Mouse (Mus musculus) MEL (cell line): ENCODE measurements around the gene Cand2. TPM values are rescaled to one million over a fixed set of nuclear protein-coding genes. Genes with fewer than 3 reads are reported as not detected.
A peak's percentile ranks its signal among the peaks of the same experiment; 100 is the strongest.

Experiments
- DNase-seq: peaks from one replicate; pipeline ENCODE4 v3.0.0; 2011; ENCODE audit warnings: low read depth, low spot score
- H3K27ac ChIP-seq: 2 replicates; pipeline ENCODE4 v1.5.1; 2012; ENCODE audit warnings: low read depth, mild to moderate bottlenecking, control low read depth, low read length, moderate library complexity; ENCODE audit not compliant: control insufficient read depth
- H3K27me3 ChIP-seq, 2 experiments: fragments of 150-350 bp in 1 of 2; sonication (generic) in 1 of 2; 2 replicates each; pipeline ENCODE4 v1.6.1; 2012; ENCODE audit warnings: low read length in 2 of 2, mild to moderate bottlenecking in 2 of 2, improper control_type of control experiment in 1 of 2, moderate library complexity in 1 of 2; ENCODE audit not compliant: insufficient read depth in 2 of 2, control insufficient read depth in 1 of 2
- H3K36me3 ChIP-seq, 2 experiments: 2 replicates each; pipeline ENCODE4 v1.6.1; 2012 to 2014; ENCODE audit warnings: low read length in 2 of 2, improper control_type of control experiment in 1 of 2, inconsistent platforms in 1 of 2, mild to moderate bottlenecking in 1 of 2; ENCODE audit not compliant: insufficient read depth in 2 of 2, control insufficient read depth in 1 of 2
- H3K4me1 ChIP-seq, 2 experiments: fragments of 150-350 bp in 1 of 2; sonication (generic) in 1 of 2; 2 replicates each; pipeline ENCODE4 v1.6.1; 2012; ENCODE audit warnings: low read length in 2 of 2, improper control_type of control experiment in 1 of 2, mild to moderate bottlenecking in 1 of 2; ENCODE audit not compliant: insufficient read depth in 2 of 2, control insufficient read depth in 1 of 2
- H3K4me3 ChIP-seq, 2 experiments: fragments of 150-350 bp in 1 of 2; sonication (generic) in 1 of 2; 2 replicates each; pipeline ENCODE4 v1.5.1; 2012; ENCODE audit warnings: low read depth in 2 of 2, low read length in 2 of 2, mild to moderate bottlenecking in 2 of 2, moderate library complexity in 2 of 2, control low read depth in 1 of 2, improper control_type of control experiment in 1 of 2; ENCODE audit not compliant: control insufficient read depth in 1 of 2, insufficient read depth in 1 of 2
- H3K79me2 ChIP-seq: 2 replicates; pipeline ENCODE4 v1.6.1; 2012; ENCODE audit warnings: mild to moderate bottlenecking, low read length, moderate library complexity; ENCODE audit not compliant: control insufficient read depth, poor library complexity, insufficient read depth
- H3K9ac ChIP-seq: 2 replicates; pipeline ENCODE4 v1.6.1; 2012; ENCODE audit warnings: low read depth, mild to moderate bottlenecking, control low read depth, low read length, moderate library complexity; ENCODE audit not compliant: control insufficient read depth, poor library complexity, severe bottlenecking
- H3K9me3 ChIP-seq: fragments of 150-350 bp; sonication (generic); replicated peaks from 2 replicates; pipeline ENCODE4 v1.6.1; 2012; ENCODE audit warnings: mild to moderate bottlenecking, low read length, improper control_type of control experiment, moderate library complexity; ENCODE audit not compliant: insufficient read depth
- BHLHE40 ChIP-seq: IDR thresholded peaks from 2 replicates; pipeline ENCODE4 v1.6.1; 2012; ENCODE audit warnings: low read depth, mild to moderate bottlenecking, inconsistent platforms, low read length, improper control_type of control experiment, borderline replicate concordance
- CHD1 ChIP-seq: IDR thresholded peaks from 2 replicates; pipeline ENCODE4 v1.6.1; 2012; ENCODE audit warnings: low read depth, mild to moderate bottlenecking, inconsistent platforms, low read length, improper control_type of control experiment
- CTCF ChIP-seq, 3 experiments: IDR thresholded peaks in 2 of 3; conservative IDR thresholded peaks in 1 of 3; 2 replicates each; pipeline ENCODE4 v1.5.1; 2011 to 2012; ENCODE audit warnings: low read length in 3 of 3, low read depth in 2 of 3, mild to moderate bottlenecking in 2 of 3, improper control_type of control experiment in 1 of 3, inconsistent platforms in 1 of 3, mixed read lengths in 1 of 3, moderate library complexity in 1 of 3; ENCODE audit not compliant: control insufficient read depth in 1 of 3, insufficient read depth in 1 of 3, poor library complexity in 1 of 3, severe bottlenecking in 1 of 3
- E2F4 ChIP-seq: IDR thresholded peaks from 2 replicates; pipeline ENCODE4 v1.6.1; 2011; ENCODE audit warnings: low read depth, low read length, improper control_type of control experiment, borderline replicate concordance
- ELF1 ChIP-seq: IDR thresholded peaks from 2 replicates; pipeline ENCODE4 v1.6.1; 2014; ENCODE audit warnings: low read depth, mild to moderate bottlenecking, inconsistent platforms, low read length, improper control_type of control experiment, moderate library complexity
- GABPA ChIP-seq: IDR thresholded peaks from 2 replicates; pipeline ENCODE4 v1.6.1; 2012; ENCODE audit warnings: low read depth, mild to moderate bottlenecking, inconsistent platforms, low read length, improper control_type of control experiment, moderate library complexity
- GATA1 ChIP-seq: IDR thresholded peaks from 2 replicates; pipeline ENCODE4 v1.6.1; 2011; ENCODE audit warnings: low read depth, low read length, improper control_type of control experiment
- HCFC1 ChIP-seq: IDR thresholded peaks from 2 replicates; pipeline ENCODE4 v1.6.1; 2012; ENCODE audit warnings: low read depth, mild to moderate bottlenecking, inconsistent platforms, low read length, improper control_type of control experiment, moderate library complexity
- JUND ChIP-seq: IDR thresholded peaks from 2 replicates; pipeline ENCODE4 v1.6.1; 2011; ENCODE audit warnings: low read depth, mild to moderate bottlenecking, improper control_type of control experiment, low read length
- MAFK ChIP-seq: IDR thresholded peaks from 2 replicates; pipeline ENCODE4 v1.6.1; 2011; ENCODE audit warnings: low read depth, mild to moderate bottlenecking, low read length, improper control_type of control experiment, borderline replicate concordance
- MYB ChIP-seq: IDR thresholded peaks from 2 replicates; pipeline ENCODE4 v1.6.1; 2011; ENCODE audit warnings: mild to moderate bottlenecking, low read depth, low read length, improper control_type of control experiment
- MYC ChIP-seq: IDR thresholded peaks from 2 replicates; pipeline ENCODE4 v1.6.1; 2011; ENCODE audit warnings: low read depth, mild to moderate bottlenecking, low read length, improper control_type of control experiment, moderate library complexity
- NELFE ChIP-seq: IDR thresholded peaks from 2 replicates; pipeline ENCODE4 v1.6.1; 2011; ENCODE audit warnings: low read depth, low read length, improper control_type of control experiment
- POLR2A ChIP-seq, 2 experiments: IDR thresholded peaks; 2 replicates each; pipeline ENCODE4 v1.6.1; 2011 to 2012; ENCODE audit warnings: low read length in 2 of 2, mild to moderate bottlenecking in 2 of 2, control low read depth in 1 of 2, improper control_type of control experiment in 1 of 2, low read depth in 1 of 2, moderate library complexity in 1 of 2; ENCODE audit not compliant: control insufficient read depth in 1 of 2, insufficient read depth in 1 of 2, poor library complexity in 1 of 2
- POLR2AphosphoS5 ChIP-seq: IDR thresholded peaks from 2 replicates; pipeline ENCODE4 v1.6.1; 2012; ENCODE audit warnings: low read depth, borderline replicate concordance, mild to moderate bottlenecking, inconsistent platforms, low read length, moderate library complexity, mixed read lengths
- RAD21 ChIP-seq: IDR thresholded peaks from 2 replicates; pipeline ENCODE4 v1.6.1; 2011; ENCODE audit warnings: mild to moderate bottlenecking, low read depth, low read length, improper control_type of control experiment
- SIN3A ChIP-seq: IDR thresholded peaks from 2 replicates; pipeline ENCODE4 v1.6.1; 2012; ENCODE audit warnings: low read length, improper control_type of control experiment, inconsistent platforms
- SMC3 ChIP-seq: IDR thresholded peaks from 2 replicates; pipeline ENCODE4 v1.6.1; 2011; ENCODE audit warnings: low read depth, low read length, improper control_type of control experiment
- TCF12 ChIP-seq: IDR thresholded peaks from 2 replicates; pipeline ENCODE4 v1.6.1; 2014; ENCODE audit warnings: low read depth, mild to moderate bottlenecking, inconsistent platforms, low read length, improper control_type of control experiment, moderate library complexity
- USF1 ChIP-seq: IDR thresholded peaks from 2 replicates; pipeline ENCODE4 v1.6.1; 2014; ENCODE audit warnings: low read depth, mild to moderate bottlenecking, inconsistent platforms, low read length, improper control_type of control experiment, moderate library complexity
- ZC3H11A ChIP-seq: IDR thresholded peaks from 2 replicates; pipeline ENCODE4 v1.6.1; 2012; ENCODE audit warnings: low read depth, mild to moderate bottlenecking, inconsistent platforms, low read length, improper control_type of control experiment
- ZKSCAN1 ChIP-seq: IDR thresholded peaks from 2 replicates; pipeline ENCODE4 v1.6.1; 2012; ENCODE audit warnings: low read depth, mild to moderate bottlenecking, inconsistent platforms, low read length, improper control_type of control experiment, moderate library complexity
- polyA plus RNA-seq, 2 experiments: library from polyadenylated mRNA; stranded (reverse) in 1 of 2; unstranded in 1 of 2; fragments of >175 nt in 1 of 2; fragments of >200 nt in 1 of 2; gene quantifications; 2 replicates each; pipeline versions ENCODE4 v1.2.1 to v1.2.4; 2012; ENCODE audit warnings: low replicate concordance in 2 of 2, low read depth in 1 of 2; ENCODE audit not compliant: insufficient read length in 2 of 2, insufficient read depth in 1 of 2, missing spikeins in 1 of 2
- total RNA-seq: library from RNA; depleted of rRNA; stranded (reverse); fragments of 300-350 nt; gene quantifications from 2 replicates; pipeline ENCODE4 v1.2.3, GENCODE M21; 2012

Cand2 gene
- total and polyA plus RNA-seq, 3 experiments = 1.8 to 6.6 TPM; not detected in 1

DNA sequence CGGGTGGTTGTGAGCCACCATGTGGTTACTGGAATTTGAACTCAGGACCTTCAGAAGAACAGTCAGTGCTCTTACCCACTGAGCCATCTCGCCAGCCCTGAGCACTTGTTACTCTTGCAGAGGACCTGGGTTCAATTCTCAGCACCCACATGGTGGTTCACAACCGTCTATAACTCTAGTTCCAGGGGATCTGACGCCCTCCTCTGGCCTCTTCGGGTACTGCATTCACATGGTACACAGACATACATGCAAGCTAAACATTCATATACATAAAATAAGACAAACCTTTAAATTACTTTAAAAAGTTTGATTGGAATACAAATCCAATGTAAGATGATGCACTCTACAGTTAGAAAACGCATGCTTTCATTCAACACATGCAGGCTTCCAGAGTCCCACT is 2.1 kb upstream of the Cand2 start:
- Histone ChIP-seq H3K27ac (no peak overlapping the region), H3K36me3 (peaks cover 0 to 23% of the 10 kb centered on the region in 2 experiments; a peak in 2 of 4 replicates), H3K9me3 (no peaks in the 10 kb centered on the region), H3K27me3 (no peaks in the 10 kb centered on the region), H3K9ac (no peak overlapping the region)
- no peak for TF ChIP-seq MAFK
- TF ChIP-seq MYB = no peak
- no peak for TF ChIP-seq NELFE
- peak; percentile 31 for TF ChIP-seq SMC3
- TF ChIP-seq POLR2AphosphoS5 = no peak
- TF ChIP-seq GATA1 = no peak
- peak; percentile 23 to 37 (median 28); a peak in 5 of 6 replicates for TF ChIP-seq CTCF (IDR thresholded peaks at IDR 0.05 in 2 of 3, conservative IDR thresholded peaks at IDR 0.05 in 1 of 3; ENCODE audit: control insufficient read depth in 1 of 3, insufficient read depth in 1 of 3, low read depth in 2 of 3, low read length in 3 of 3, poor library complexity in 1 of 3, severe bottlenecking in 1 of 3)
- TF ChIP-seq MYC = no peak
- no peak for TF ChIP-seq E2F4
- TF ChIP-seq HCFC1 = no peak
- no peak for TF ChIP-seq BHLHE40
- no peak for TF ChIP-seq ZC3H11A
- TF ChIP-seq CHD1 = no peak
- no peak for TF ChIP-seq SIN3A
- no peak for TF ChIP-seq GABPA
- no peak for TF ChIP-seq RAD21
- TF ChIP-seq, all 39 proteins: peak for 2
- Histone ChIP-seq H3K4me3 (no peak overlapping the region), H3K79me2 (0 out of 2 replicates have a peak, but pooled peaks cover 2% of the 10 kb centered on the region), H3K4me1 (peaks cover 14 to 25% of the 10 kb centered on the region in 2 experiments)
- DNase-seq = no peak

DNA sequence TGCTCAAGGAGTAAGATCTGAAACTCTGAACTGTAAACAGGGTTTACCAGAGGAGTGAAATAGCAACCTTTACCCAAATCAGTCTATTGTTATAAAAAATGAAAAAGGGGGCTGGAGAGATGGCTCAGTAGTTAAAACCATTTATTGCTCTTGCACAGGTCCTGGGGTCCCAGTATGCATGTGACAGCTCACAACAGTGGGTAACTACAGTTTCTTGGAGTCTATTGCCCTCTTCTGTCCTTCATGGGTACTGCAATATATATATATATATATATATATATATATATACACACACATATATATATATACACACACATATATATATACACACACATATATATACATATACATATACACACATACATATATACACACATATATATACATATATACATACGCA is 1.7 kb upstream of the Cand2 start:
- Histone ChIP-seq H3K4me3 (no peak overlapping the region), H3K9me3 (no peaks in the 10 kb centered on the region), H3K9ac (no peak overlapping the region), H3K27ac (no peak overlapping the region), H3K4me1 (peaks cover 14 to 25% of the 10 kb centered on the region in 2 experiments), H3K27me3 (no peaks in the 10 kb centered on the region), H3K36me3 (peaks cover 0 to 23% of the 10 kb centered on the region in 2 experiments; a peak in 2 of 4 replicates), H3K79me2 (0 out of 2 replicates have a peak, but pooled peaks cover 2% of the 10 kb centered on the region)
- TF ChIP-seq RAD21 = peak; percentile 67
- TF ChIP-seq ZKSCAN1 = no peak
- TF ChIP-seq ZC3H11A = peak; percentile 71
- no peak for TF ChIP-seq TCF12
- TF ChIP-seq MAFK = no peak
- TF ChIP-seq ELF1 = no peak
- TF ChIP-seq JUND = no peak
- 0 out of 2 replicates have a peak, but pooled peaks have one; percentile 27 for TF ChIP-seq MYC
- peak in 2 of 3 experiments; percentile 5 to 53; a peak in 3 of 6 replicates for TF ChIP-seq CTCF (IDR thresholded peaks at IDR 0.05 in 2 of 3, conservative IDR thresholded peaks at IDR 0.05 in 1 of 3; ENCODE audit: control insufficient read depth in 1 of 3, insufficient read depth in 1 of 3, low read depth in 2 of 3, low read length in 3 of 3, poor library complexity in 1 of 3, severe bottlenecking in 1 of 3)
- no peak for TF ChIP-seq POLR2A (IDR thresholded peaks at IDR 0.05; ENCODE audit: control insufficient read depth in 1 of 2, insufficient read depth in 1 of 2, low read depth in 1 of 2, low read length in 2 of 2, poor library complexity in 1 of 2)
- no peak for TF ChIP-seq MYB
- TF ChIP-seq SMC3 = peak; percentile 45
- TF ChIP-seq CHD1 = no peak
- TF ChIP-seq USF1 = 0 out of 2 replicates have a peak, but pooled peaks have one; percentile 19
- DNase-seq = peak; percentile 70
